Mouse (Mus musculus): ENCODE data around the gene Plekhg4. TPM values are rescaled to one million over a fixed set of nuclear protein-coding genes. Genes with fewer than 3 reads are reported as not detected.

The Plekhg4 gene
- polyA plus RNA-seq, 1 experiment: 0.41 TPM

- no peak for TF ChIP-seq POLR2A (IDR thresholded peaks at IDR 0.05; ENCODE audit: low read depth, low read length)
- no peak for TF ChIP-seq CTCF (IDR thresholded peaks at IDR 0.05; ENCODE audit: extremely low read depth, insufficient read length, insufficient replicate concordance, low read depth, low read length)
- WGBS: 26% methylated on average over 8 of the region's 8 CpGs
- Histone ChIP-seq H3K36me3 (ENCODE audit: control insufficient read depth, insufficient read depth, low read length) (no peaks in the 10 kb centered on the region), H3K27ac (ENCODE audit: insufficient read depth, low read depth, low read length) (peak overlapping the region; percentile 83), H3K4me1 (ENCODE audit: control insufficient read depth, insufficient read depth, insufficient read length, low read length) (peaks cover 30% of the 10 kb centered on the region), H3K27me3 (ENCODE audit: control insufficient read depth, insufficient read depth, low read length) (peaks cover 3% of the 10 kb centered on the region; the same call in 1 of the 2 replicates), H3K4me3 (ENCODE audit: low read depth, low read length) (no peak overlapping the region)
These were observed 29.1 kb upstream of the Plekhg4 start for GRCm38 (mm10) chr8:105343791-105344574.

- Histone ChIP-seq H3K4me1 (ENCODE audit: control insufficient read depth, insufficient read depth, insufficient read length, low read length) (peaks cover 27% of the 10 kb centered on the region), H3K36me3 (ENCODE audit: control insufficient read depth, insufficient read depth, low read length) (no peaks in the 10 kb centered on the region), H3K4me3 (ENCODE audit: low read depth, low read length) (no peak overlapping the region), H3K27me3 (ENCODE audit: control insufficient read depth, insufficient read depth, low read length) (peaks cover 11% of the 10 kb centered on the region; the same call in 1 of the 2 replicates), H3K27ac (ENCODE audit: insufficient read depth, low read depth, low read length) (peak overlapping the region; percentile 83)
- 17% methylated on average over 7 of the region's 7 CpGs for WGBS
- TF ChIP-seq CTCF (IDR thresholded peaks at IDR 0.05; ENCODE audit: extremely low read depth, insufficient read length, insufficient replicate concordance, low read depth, low read length) (no peak), POLR2A (IDR thresholded peaks at IDR 0.05; ENCODE audit: low read depth, low read length) (no peak)
These were observed 27.8 kb upstream of the Plekhg4 start for GRCm38 (mm10) chr8:105345061-105345975.

GRCm38 (mm10) chr8:105346611-105347427, 26.3 kb upstream of the Plekhg4 start:
- H3K27me3 ChIP-seq (ENCODE audit: control insufficient read depth, insufficient read depth, low read length): peaks cover 11% of the 10 kb centered on the region; the same call in 1 of the 2 replicates
- WGBS: 3% methylated on average over 34 of the region's 34 CpGs
- peak overlapping the region; percentile 77 for H3K4me3 ChIP-seq (ENCODE audit: low read depth, low read length)
- TF ChIP-seq POLR2A (IDR thresholded peaks at IDR 0.05; ENCODE audit: low read depth, low read length) (peak; percentile 65), CTCF (IDR thresholded peaks at IDR 0.05; ENCODE audit: extremely low read depth, insufficient read length, insufficient replicate concordance, low read depth, low read length) (peak; percentile 28; the same call in 1 of the 2 replicates)
- no peaks in the 10 kb centered on the region for H3K36me3 ChIP-seq (ENCODE audit: control insufficient read depth, insufficient read depth, low read length)
- H3K4me1 ChIP-seq (ENCODE audit: control insufficient read depth, insufficient read depth, insufficient read length, low read length): peaks cover 22% of the 10 kb centered on the region
- H3K27ac ChIP-seq (ENCODE audit: insufficient read depth, low read depth, low read length): peak overlapping the region; percentile 55

GRCm38 (mm10) chr8:105347428-105348221, 25.4 kb upstream of the Plekhg4 start, which contains the start of gene Fhod1:
Gene Fhod1, minus strand, starts transcription at chr8:105347953.
- Histone ChIP-seq H3K27me3 (ENCODE audit: control insufficient read depth, insufficient read depth, low read length) (peaks cover 11% of the 10 kb centered on the region; the same call in 1 of the 2 replicates), H3K4me3 (ENCODE audit: low read depth, low read length) (peak within 1 kb of the TSS; percentile 77), H3K36me3 (ENCODE audit: control insufficient read depth, insufficient read depth, low read length) (no peaks in the 10 kb centered on the region), H3K4me1 (ENCODE audit: control insufficient read depth, insufficient read depth, insufficient read length, low read length) (peaks cover 22% of the 10 kb centered on the region), H3K27ac (ENCODE audit: insufficient read depth, low read depth, low read length) (peak within 1 kb of the TSS; percentile 55)
- WGBS: under 1% methylated on average over 53 of the region's 53 CpGs
- TF ChIP-seq CTCF (IDR thresholded peaks at IDR 0.05; ENCODE audit: extremely low read depth, insufficient read length, insufficient replicate concordance, low read depth, low read length) (no peak), POLR2A (IDR thresholded peaks at IDR 0.05; ENCODE audit: low read depth, low read length) (peak; percentile 87)

GRCm38 (mm10) chr8:105348450-105349095, 24.5 kb upstream of the Plekhg4 start, which contains the start of gene Slc9a5:
Gene Slc9a5, plus strand, starts transcription at chr8:105348843.
- Histone ChIP-seq H3K4me3 (ENCODE audit: low read depth, low read length) (peak within 1 kb of the TSS; percentile 77), H3K4me1 (ENCODE audit: control insufficient read depth, insufficient read depth, insufficient read length, low read length) (peaks cover 22% of the 10 kb centered on the region), H3K36me3 (ENCODE audit: control insufficient read depth, insufficient read depth, low read length) (no peaks in the 10 kb centered on the region), H3K27ac (ENCODE audit: insufficient read depth, low read depth, low read length) (peak within 1 kb of the TSS; percentile 55), H3K27me3 (ENCODE audit: control insufficient read depth, insufficient read depth, low read length) (peaks cover 11% of the 10 kb centered on the region; the same call in 1 of the 2 replicates)
- under 1% methylated on average over 34 of the region's 34 CpGs for WGBS
- TF ChIP-seq CTCF (IDR thresholded peaks at IDR 0.05; ENCODE audit: extremely low read depth, insufficient read length, insufficient replicate concordance, low read depth, low read length): no peak
- TF ChIP-seq POLR2A (IDR thresholded peaks at IDR 0.05; ENCODE audit: low read depth, low read length): no peak
